Mouse (Mus musculus) heart, embryonic 12.5 days (tissue): ENCODE measurements at regions not wholly inside any gene's neighbourhood (a gene's known extent, or its start where the extent isn't known, plus 50 kb on each side); places are given as distances from the start of the nearest gene placed in this dataset.

ENCODE experiments used
- ATAC-seq: fragments of 200-750 bp; cut with Nextera tagmentation; 2 replicates; pipeline ENCODE4 v1.8.0; 2017; ENCODE audit warnings: moderate TSS enrichment, moderate library complexity; ENCODE audit not compliant: insufficient number of reproducible peaks, low FRiP score
- H3K27ac ChIP-seq: fragments of 300-500 bp; sonication (generic); 2 replicates; pipeline ENCODE4 v1.5.1; 2016; ENCODE audit warnings: mild to moderate bottlenecking, moderate library complexity; ENCODE audit not compliant: poor library complexity, severe bottlenecking
- H3K27me3 ChIP-seq: fragments of 300-500 bp; sonication (generic); replicated peaks from 2 replicates; pipeline ENCODE4 v1.6.1; 2016; ENCODE audit warnings: mild to moderate bottlenecking, moderate library complexity
- H3K36me3 ChIP-seq: fragments of 300-500 bp; sonication (generic); 2 replicates; pipeline ENCODE4 v1.6.1; 2016; ENCODE audit warnings: mild to moderate bottlenecking, moderate library complexity
- H3K4me1 ChIP-seq: fragments of 300-500 bp; sonication (generic); replicated peaks from 2 replicates; pipeline ENCODE4 v1.6.1; 2016; ENCODE audit warnings: mild to moderate bottlenecking
- H3K4me2 ChIP-seq: fragments of 300-500 bp; sonication (generic); 2 replicates; pipeline ENCODE4 v1.6.1; 2016; ENCODE audit warnings: mild to moderate bottlenecking, moderate library complexity
- H3K4me3 ChIP-seq: fragments of 300-500 bp; sonication (generic); 2 replicates; pipeline ENCODE4 v1.5.1; 2016; ENCODE audit warnings: mild to moderate bottlenecking
- H3K9ac ChIP-seq: fragments of 300-500 bp; sonication (generic); 2 replicates; pipeline ENCODE4 v1.6.1; 2016; ENCODE audit warnings: mild to moderate bottlenecking, moderate library complexity
- H3K9me3 ChIP-seq: fragments of 300-500 bp; sonication (generic); replicated peaks from 2 replicates; pipeline ENCODE4 v1.6.1; 2016; ENCODE audit warnings: mild to moderate bottlenecking, moderate library complexity
- WGBS: fragments of 180-500 bp; shearing (Covaris S2); methylation state at CpG from one replicate; pipeline ENCODE4 v1.1.7; 2016; 5-methylcytosine and 5-hydroxymethylcytosine counted together

GRCm38 (mm10) chr13:48316747-48317146, 55.7 kb downstream of the Id4 start:
- Histone ChIP-seq H3K27me3 (peaks cover 19% of the 10 kb centered on the region), H3K36me3 (no peaks in the 10 kb centered on the region), H3K9ac (no peak overlapping the region), H3K4me3 (no peak overlapping the region), H3K4me1 (peaks cover 21% of the 10 kb centered on the region), H3K27ac (peak overlapping the region; percentile 15; the same call in 1 of the 2 replicates), H3K9me3 (no peaks in the 10 kb centered on the region), H3K4me2 (peak overlapping the region; percentile 26; the same call in 1 of the 2 replicates)
- 2% methylated on average over 9 of the region's 9 CpGs for WGBS
- ATAC-seq: no peak; the same call in 1 of the 2 replicates

- H3K4me1 ChIP-seq: peaks cover 21% of the 10 kb centered on the region
- no peak for ATAC-seq
These were observed 56.4 kb downstream of the Id4 start for GRCm38 (mm10) chr13:48317457-48317856.

GRCm38 (mm10) chr13:48319001-48319400, 58.0 kb downstream of the Id4 start:
- 69% methylated on average over 7 of the region's 7 CpGs for WGBS

More at GRCm38 (mm10) chr13:48317457-48317856, 56.4 kb downstream of the Id4 start:
- Histone ChIP-seq H3K27me3 (peaks cover 19% of the 10 kb centered on the region), H3K4me3 (no peak overlapping the region), H3K36me3 (no peaks in the 10 kb centered on the region), H3K27ac (no peak overlapping the region), H3K9ac (no peak overlapping the region), H3K4me2 (no peak overlapping the region), H3K9me3 (no peaks in the 10 kb centered on the region)
- 27% methylated on average over 7 of the region's 7 CpGs for WGBS

GRCm38 (mm10) chr13:48324290-48324718, 63.3 kb downstream of the Id4 start:
- Histone ChIP-seq H3K9me3 (no peaks in the 10 kb centered on the region), H3K9ac (no peak overlapping the region; the same call in 1 of the 2 replicates), H3K27me3 (peaks cover 8% of the 10 kb centered on the region), H3K4me1 (peaks cover 6% of the 10 kb centered on the region; the same call in 1 of the 2 replicates), H3K4me3 (no peak overlapping the region), H3K27ac (no peak overlapping the region), H3K4me2 (peak overlapping the region; percentile 24), H3K36me3 (no peaks in the 10 kb centered on the region)
- WGBS: 8% methylated on average over 8 of the region's 8 CpGs
- ATAC-seq: no peak

More at GRCm38 (mm10) chr13:48319001-48319400, 58.0 kb downstream of the Id4 start:
- Histone ChIP-seq H3K36me3 (no peaks in the 10 kb centered on the region), H3K9me3 (no peaks in the 10 kb centered on the region), H3K4me3 (no peak overlapping the region), H3K27me3 (peaks cover 14% of the 10 kb centered on the region), H3K4me2 (no peak overlapping the region), H3K4me1 (peaks cover 21% of the 10 kb centered on the region), H3K27ac (no peak overlapping the region), H3K9ac (no peak overlapping the region)
- ATAC-seq: no peak

GRCm38 (mm10) chr13:48330619-48331018, 69.6 kb downstream of the Id4 start:
- Histone ChIP-seq H3K4me2 (peak overlapping the region; percentile 36), H3K27me3 (no peaks in the 10 kb centered on the region), H3K9ac (no peak overlapping the region), H3K4me3 (no peak overlapping the region), H3K4me1 (peaks cover 12% of the 10 kb centered on the region; the same call in 1 of the 2 replicates), H3K9me3 (no peaks in the 10 kb centered on the region), H3K27ac (no peak overlapping the region), H3K36me3 (no peaks in the 10 kb centered on the region)
- 41% methylated on average over 11 of the region's 11 CpGs for WGBS
- no peak for ATAC-seq

GRCm38 (mm10) chr13:48336135-48336534, 75.1 kb downstream of the Id4 start:
- Histone ChIP-seq H3K27me3 (no peaks in the 10 kb centered on the region), H3K4me2 (no peak overlapping the region), H3K4me1 (peaks cover 9% of the 10 kb centered on the region; the same call in 1 of the 2 replicates), H3K36me3 (no peaks in the 10 kb centered on the region), H3K9ac (no peak overlapping the region), H3K27ac (no peak overlapping the region), H3K9me3 (0 out of 2 replicates have a peak, but pooled peaks cover 3% of the 10 kb centered on the region), H3K4me3 (no peak overlapping the region)
- no peak for ATAC-seq
- WGBS: 75% methylated on average over 13 of the region's 13 CpGs

GRCm38 (mm10) chr13:48336602-48337001, 75.6 kb downstream of the Id4 start:
- no peaks in the 10 kb centered on the region for H3K27me3 ChIP-seq
- no peak overlapping the region for H3K4me2 ChIP-seq
- no peak overlapping the region for H3K4me3 ChIP-seq
- WGBS: 48% methylated on average over 11 of the region's 11 CpGs
- H3K9ac ChIP-seq: no peak overlapping the region
- H3K36me3 ChIP-seq: no peaks in the 10 kb centered on the region
- 0 out of 2 replicates have a peak, but pooled peaks cover 7% of the 10 kb centered on the region for H3K4me1 ChIP-seq
- H3K27ac ChIP-seq: no peak overlapping the region
- 0 out of 2 replicates have a peak, but pooled peaks cover 3% of the 10 kb centered on the region for H3K9me3 ChIP-seq
- no peak for ATAC-seq

GRCm38 (mm10) chr13:48338561-48338960, 77.5 kb downstream of the Id4 start:
- Histone ChIP-seq H3K27me3 (no peaks in the 10 kb centered on the region), H3K9ac (no peak overlapping the region), H3K27ac (no peak overlapping the region), H3K36me3 (no peaks in the 10 kb centered on the region), H3K9me3 (0 out of 2 replicates have a peak, but pooled peaks cover 3% of the 10 kb centered on the region), H3K4me3 (no peak overlapping the region), H3K4me2 (no peak overlapping the region), H3K4me1 (0 out of 2 replicates have a peak, but pooled peaks cover 7% of the 10 kb centered on the region)
- 62% methylated on average over 6 of the region's 6 CpGs for WGBS
- no peak for ATAC-seq

GRCm38 (mm10) chr13:48350124-48350523, 89.1 kb downstream of the Id4 start:
- H3K36me3 ChIP-seq: no peaks in the 10 kb centered on the region
- ATAC-seq: no peak
- no peak overlapping the region for H3K4me2 ChIP-seq

GRCm38 (mm10) chr13:48350955-48351354, 89.9 kb downstream of the Id4 start:
- peaks cover 7% of the 10 kb centered on the region; the same call in 1 of the 2 replicates for H3K27me3 ChIP-seq
- H3K36me3 ChIP-seq: no peaks in the 10 kb centered on the region
- H3K4me2 ChIP-seq: peak overlapping the region; percentile 3; the same call in 1 of the 2 replicates
- H3K4me3 ChIP-seq: no peak overlapping the region
- no peak overlapping the region for H3K27ac ChIP-seq
- 26% methylated on average over 11 of the region's 11 CpGs for WGBS
- H3K4me1 ChIP-seq: no peaks in the 10 kb centered on the region
- H3K9ac ChIP-seq: no peak overlapping the region
- ATAC-seq: no peak
- H3K9me3 ChIP-seq: no peaks in the 10 kb centered on the region

More at GRCm38 (mm10) chr13:48350124-48350523, 89.1 kb downstream of the Id4 start:
- Histone ChIP-seq H3K9me3 (no peaks in the 10 kb centered on the region), H3K4me3 (no peak overlapping the region), H3K27me3 (peaks cover 7% of the 10 kb centered on the region; the same call in 1 of the 2 replicates), H3K4me1 (no peaks in the 10 kb centered on the region), H3K27ac (no peak overlapping the region), H3K9ac (no peak overlapping the region)
- WGBS: 88% methylated on average over 9 of the region's 9 CpGs

- no peak overlapping the region for H3K9ac ChIP-seq
- 79% methylated on average over 1 of the region's 1 CpGs for WGBS
- no peak for ATAC-seq
- no peak overlapping the region for H3K4me3 ChIP-seq
- no peaks in the 10 kb centered on the region for H3K27me3 ChIP-seq
- no peak overlapping the region for H3K4me2 ChIP-seq
- H3K36me3 ChIP-seq: no peaks in the 10 kb centered on the region
- no peaks in the 10 kb centered on the region for H3K4me1 ChIP-seq
- no peaks in the 10 kb centered on the region for H3K9me3 ChIP-seq
- H3K27ac ChIP-seq: no peak overlapping the region
These were observed 96.1 kb downstream of the Id4 start for GRCm38 (mm10) chr13:48357118-48357517.

GRCm38 (mm10) chr13:48357640-48358039, 96.6 kb downstream of the Id4 start:
- no peak for ATAC-seq
- Histone ChIP-seq H3K9me3 (no peaks in the 10 kb centered on the region), H3K27ac (no peak overlapping the region), H3K4me1 (no peaks in the 10 kb centered on the region), H3K36me3 (no peaks in the 10 kb centered on the region), H3K9ac (no peak overlapping the region), H3K4me3 (no peak overlapping the region), H3K4me2 (no peak overlapping the region), H3K27me3 (no peaks in the 10 kb centered on the region)
- 97% methylated on average over 7 of the region's 7 CpGs for WGBS
